8 mouse cellular contexts compared by ENCODE assay signal in the genomic region with DNA sequence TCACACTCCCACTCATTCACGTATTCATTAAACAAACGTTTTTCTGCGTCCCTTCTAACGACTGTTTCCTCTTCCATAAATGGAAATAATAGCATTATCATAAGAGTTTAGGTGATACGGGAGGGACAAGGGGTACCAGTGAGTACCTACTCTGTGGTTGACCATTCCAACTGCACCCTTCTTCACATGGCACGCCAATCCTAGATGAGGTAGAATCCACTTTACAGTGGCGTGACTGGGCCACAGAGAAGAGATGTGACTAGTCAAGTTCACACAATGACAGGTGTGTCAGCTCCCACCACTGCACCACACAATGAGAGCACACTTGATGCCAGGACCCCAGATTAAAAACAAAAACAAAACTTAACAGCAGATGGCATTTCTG. TPM values are rescaled to one million over a fixed set of nuclear protein-coding genes. Genes with fewer than 3 reads are reported as not detected.
DNase-seq lines count a peak whose midpoint lies in the region; ATAC-seq and TF ChIP-seq lines count a peak whose summit lies in the region.

No protein-coding gene starts in this region.

- peak overlapping the region; percentile 64 for H3K4me3 ChIP-seq in layer of hippocampus, adult 2 months
- peak overlapping the region; percentile 40 for H3K4me3 ChIP-seq in embryonic facial prominence, embryonic 15.5 days (replicated peaks)
- peak overlapping the region; percentile 33 for H3K4me3 ChIP-seq in intestine, embryonic 14.5 days (ENCODE audit: low read depth, low read length)
- H3K4me3 ChIP-seq in neural tube, embryonic 12.5 days, result peak overlapping the region; percentile 49

- H3K9ac ChIP-seq in embryonic facial prominence, embryonic 15.5 days, result no peak overlapping the region
- no peak overlapping the region for H3K9ac ChIP-seq in intestine, embryonic 14.5 days (ENCODE audit: low read length)
- H3K9ac ChIP-seq in neural tube, embryonic 12.5 days, result peak overlapping the region; percentile 66; the same call in 1 of the 2 replicates

- no peak for TF ChIP-seq CTCF in layer of hippocampus, adult 2 months (conservative IDR thresholded peaks at IDR 0.05)

- no peak for DNase-seq in layer of hippocampus, adult 2 months (ENCODE audit: low spot score in 2 of 2)
- DNase-seq in layer of hippocampus, adult 9-11 months, result no peak
- DNase-seq in intestine, embryonic 14.5 days (ENCODE audit: low spot score), result no peak
- DNase-seq in adrenal gland, postnatal 4 days (ENCODE audit: low spot score in 2 of 2), result no peak
- DNase-seq in natural killer cell, adult 2 months (ENCODE audit: low spot score in 2 of 2), result no peak
- no peak for DNase-seq in layer of hippocampus, adult 11-12 months (ENCODE audit: low spot score)

- no peak for ATAC-seq in embryonic facial prominence, embryonic 15.5 days (ENCODE audit: insufficient number of reproducible peaks, low FRiP score, low TSS enrichment, low read depth)
- no peak for ATAC-seq in intestine, embryonic 14.5 days (replicated peaks; ENCODE audit: low FRiP score, low TSS enrichment, low read depth)
- peak; percentile 18; the same call in 1 of the 2 replicates for ATAC-seq in neural tube, embryonic 12.5 days (ENCODE audit: low FRiP score, low read depth)

- H3K9me3 ChIP-seq in embryonic facial prominence, embryonic 15.5 days (replicated peaks), result no peaks in the 10 kb centered on the region
- no peaks in the 10 kb centered on the region for H3K9me3 ChIP-seq in intestine, embryonic 14.5 days (ENCODE audit: control insufficient read depth, low read length)
- H3K9me3 ChIP-seq in neural tube, embryonic 12.5 days, result no peaks in the 10 kb centered on the region

- H3K4me1 ChIP-seq in embryonic facial prominence, embryonic 15.5 days, result peaks cover 7% of the 10 kb centered on the region
- H3K4me1 ChIP-seq in intestine, embryonic 14.5 days (replicated peaks; ENCODE audit: control insufficient read depth, insufficient read depth, low read length), result peaks cover 3% of the 10 kb centered on the region; the same call in 1 of the 2 replicates
- H3K4me1 ChIP-seq in neural tube, embryonic 12.5 days, result peaks cover 10% of the 10 kb centered on the region

- H3K36me3 ChIP-seq in embryonic facial prominence, embryonic 15.5 days, result no peaks in the 10 kb centered on the region
- H3K36me3 ChIP-seq in intestine, embryonic 14.5 days (ENCODE audit: control insufficient read depth, insufficient read depth, low read length), result no peaks in the 10 kb centered on the region
- no peaks in the 10 kb centered on the region for H3K36me3 ChIP-seq in neural tube, embryonic 12.5 days

- 20% methylated on average over 7 of the region's 7 CpGs for WGBS in embryonic facial prominence, embryonic 15.5 days
- 20% methylated on average over 7 of the region's 7 CpGs for WGBS in intestine, embryonic 14.5 days
- 18% methylated on average over 7 of the region's 7 CpGs for WGBS in neural tube, embryonic 12.5 days

- peaks cover 40% of the 10 kb centered on the region for H3K27me3 ChIP-seq in embryonic facial prominence, embryonic 15.5 days
- H3K27me3 ChIP-seq in intestine, embryonic 14.5 days (replicated peaks; ENCODE audit: control insufficient read depth, insufficient read depth, low read length), result peaks cover 37% of the 10 kb centered on the region
- peaks cover 25% of the 10 kb centered on the region for H3K27me3 ChIP-seq in neural tube, embryonic 12.5 days (replicated peaks)

- peak overlapping the region; percentile 78 for H3K27ac ChIP-seq in layer of hippocampus, adult 2 months
- no peak overlapping the region for H3K27ac ChIP-seq in embryonic facial prominence, embryonic 15.5 days (replicated peaks)
- no peak overlapping the region for H3K27ac ChIP-seq in intestine, embryonic 14.5 days (ENCODE audit: low read depth)
- no peak overlapping the region for H3K27ac ChIP-seq in neural tube, embryonic 12.5 days

- peak overlapping the region; percentile 75 for H3K4me2 ChIP-seq in embryonic facial prominence, embryonic 15.5 days (replicated peaks)
- peak overlapping the region; percentile 84 for H3K4me2 ChIP-seq in intestine, embryonic 14.5 days (ENCODE audit: low read length)
- peak overlapping the region; percentile 98 for H3K4me2 ChIP-seq in neural tube, embryonic 12.5 days (replicated peaks)

RNA-seq across cellular contexts. Expression of a gene that starts 16.2 kb away (rescaled TPM):
- total RNA-seq in layer of hippocampus, adult 2 months (2021), result 1 to 10 TPM; 2.0 TPM
- 5.6 and 6.8 TPM in 2 replicates for polyA plus RNA-seq in embryonic facial prominence, embryonic 15.5 days (2015; fragmentation: Nextera tagmentation; extraction: Ambion mirVana)
- polyA plus RNA-seq in intestine, embryonic 14.5 days (2014; fragmentation: Nextera tagmentation; extraction: Ambion mirVana), result 0.77 and 1.2 TPM in 2 replicates
- polyA plus RNA-seq in neural tube, embryonic 12.5 days (2016; fragmentation: Nextera tagmentation; extraction: Ambion mirVana), result 3.7 and 4.3 TPM in 2 replicates
- 10 to 100 TPM in 1 of 2 experiments, 1 to 10 TPM in 1; 8.2 to 10.4 TPM for total RNA-seq in adrenal gland, postnatal 4 days (2021)
